Comparison of ENCODE assay signal across 43 mouse cellular contexts in genomic region chr5:65997813-65998212, GRCm38 (mm10). TPM values are rescaled to one million over a fixed set of nuclear protein-coding genes. Genes with fewer than 3 reads are reported as not detected.
"Had no signal": no experiment of that assay in that cellular context is flagged by ENCODE, and none has a peak within 500 bp of the region (broad histone marks: within the 10 kb centered on the region; RNA-seq: fewer than 3 reads in every experiment).

No protein-coding gene starts in this region.

- ATAC-seq: liver, embryonic 12.5 days; lung, postnatal 0 days; midbrain, embryonic 13.5 days; midbrain, embryonic 15.5 days; midbrain, embryonic 16.5 days had no signal

- H3K27me3 ChIP-seq: limb, embryonic 12.5 days; limb, embryonic 13.5 days; limb, embryonic 15.5 days; liver, embryonic 12.5 days; liver, embryonic 13.5 days; liver, embryonic 15.5 days; lung, embryonic 15.5 days; midbrain, embryonic 12.5 days; midbrain, embryonic 13.5 days; midbrain, embryonic 15.5 days had no signal

- DNase-seq: left cerebral cortex, postnatal 4 days; liver; liver, embryonic 13.5 days; lung, adult 18-20 months; lung, adult 2 months; lung, embryonic 14.5 days; lung, postnatal 10 days; lung, postnatal 14 days; lung, postnatal 36 days; lung, postnatal 4 days; midbrain, embryonic 14.5 days had no signal

- H3K4me2 ChIP-seq: limb, embryonic 12.5 days; limb, embryonic 13.5 days; limb, embryonic 15.5 days; liver, embryonic 11.5 days; liver, embryonic 12.5 days; liver, embryonic 13.5 days; liver, embryonic 15.5 days; lung, embryonic 14.5 days; lung, embryonic 15.5 days; midbrain, embryonic 11.5 days; midbrain, embryonic 12.5 days; midbrain, embryonic 13.5 days; midbrain, embryonic 15.5 days had no signal

- H3K27ac ChIP-seq: limb, embryonic 10.5 days; limb, embryonic 12.5 days; limb, embryonic 13.5 days; limb, embryonic 15.5 days; liver, embryonic 12.5 days; liver, embryonic 13.5 days; liver, embryonic 14.5 days; liver, embryonic 15.5 days; lung, embryonic 15.5 days; macrophage; midbrain, embryonic 10.5 days; midbrain, embryonic 12.5 days; midbrain, embryonic 13.5 days; midbrain, embryonic 15.5 days had no signal

- H3K9me3 ChIP-seq: limb, embryonic 10.5 days; limb, embryonic 12.5 days; limb, embryonic 13.5 days; limb, embryonic 15.5 days; liver, embryonic 12.5 days; liver, embryonic 13.5 days; liver, embryonic 15.5 days; lung, embryonic 15.5 days; megakaryocyte, embryonic 14.5 days; midbrain, embryonic 10.5 days; midbrain, embryonic 12.5 days; midbrain, embryonic 13.5 days; midbrain, embryonic 15.5 days had no signal

- H3K4me3 ChIP-seq: limb, embryonic 10.5 days; limb, embryonic 12.5 days; limb, embryonic 13.5 days; limb, embryonic 15.5 days; liver, embryonic 12.5 days; liver, embryonic 13.5 days; liver, embryonic 15.5 days; lung, embryonic 15.5 days; megakaryocyte, embryonic 14.5 days; midbrain, embryonic 10.5 days; midbrain, embryonic 12.5 days; midbrain, embryonic 13.5 days; midbrain, embryonic 15.5 days; myocyte had no signal

- H3K4me1 ChIP-seq: liver, embryonic 12.5 days; liver, embryonic 13.5 days; liver, embryonic 15.5 days; lung, embryonic 15.5 days; midbrain, embryonic 10.5 days; midbrain, embryonic 12.5 days; midbrain, embryonic 13.5 days; midbrain, embryonic 15.5 days had no signal

- H3K36me3 ChIP-seq: limb, embryonic 10.5 days; limb, embryonic 12.5 days; limb, embryonic 13.5 days; limb, embryonic 15.5 days; liver, embryonic 12.5 days; liver, embryonic 13.5 days; liver, embryonic 15.5 days; lung, embryonic 15.5 days; midbrain, embryonic 10.5 days; midbrain, embryonic 12.5 days; midbrain, embryonic 13.5 days; midbrain, embryonic 15.5 days had no signal

- H3K9ac ChIP-seq: limb, embryonic 12.5 days; limb, embryonic 13.5 days; limb, embryonic 15.5 days; liver, embryonic 12.5 days; liver, embryonic 13.5 days; liver, embryonic 14.5 days; liver, embryonic 15.5 days; lung, embryonic 14.5 days; lung, embryonic 15.5 days; midbrain, embryonic 12.5 days; midbrain, embryonic 13.5 days; midbrain, embryonic 15.5 days had no signal

RNA-seq across cellular contexts. Expression of gene 9130230L23Rik, which starts 6.3 kb away (rescaled TPM):
- total RNA-seq: left cerebral cortex, adult 8-10 months; left cerebral cortex, postnatal 10 days; left cerebral cortex, postnatal 14 days; left cerebral cortex, postnatal 25 days; left cerebral cortex, postnatal 36 days; left cerebral cortex, postnatal 4 days; megakaryocyte progenitor cell, adult 5-6 weeks; megakaryocyte-erythroid progenitor cell, adult 5-6 weeks; midbrain, postnatal 0 days; monocyte, adult 5-6 weeks had no signal
- polyA plus RNA-seq: limb, embryonic 11.5 days; limb, embryonic 12.5 days; limb, embryonic 13.5 days; limb, embryonic 14.5 days; liver, adult 2 months; liver, embryonic 11.5 days; liver, embryonic 13.5 days; macrophage; midbrain, embryonic 10.5 days; midbrain, embryonic 11.5 days; midbrain, embryonic 12.5 days; midbrain, embryonic 14.5 days; midbrain, embryonic 15.5 days; midbrain, embryonic 16.5 days; midbrain, postnatal 0 days; neural tube, embryonic 11.5 days had no signal
